Mouse (Mus musculus) gastrocnemius, postnatal 4 days (tissue): ENCODE results near the gene Nat8f6. TPM values are rescaled to one million over a fixed set of nuclear protein-coding genes. Genes with fewer than 3 reads are reported as not detected.
"Not testable (repeated sequence)": the region's sequence is repeated elsewhere in the genome, so short reads cannot be mapped to it uniquely, and the experiment has no call there.

ENCODE experiments used
- DNase-seq, 2 experiments: peaks; one replicate each; pipeline ENCODE4 v3.0.0; 2021 to 2022; ENCODE audit warnings: low spot score in 2 of 2, mixed read lengths in 2 of 2
- long read RNA-seq, 2 experiments: library from polyadenylated mRNA; stranded (forward); transcript quantifications; one replicate each; pipeline ENCODE4 v2.0.0; 2021
- total RNA-seq, 2 experiments: library from RNA; stranded (reverse); gene quantifications; 2 replicates each; pipeline ENCODE4 v1.2.3; 2021

Nat8f6 gene
- total RNA-seq, result not detected
- long read RNA-seq, experiment 1, result 0 reads
- long read RNA-seq, experiment 2, result 0 reads

DNA sequence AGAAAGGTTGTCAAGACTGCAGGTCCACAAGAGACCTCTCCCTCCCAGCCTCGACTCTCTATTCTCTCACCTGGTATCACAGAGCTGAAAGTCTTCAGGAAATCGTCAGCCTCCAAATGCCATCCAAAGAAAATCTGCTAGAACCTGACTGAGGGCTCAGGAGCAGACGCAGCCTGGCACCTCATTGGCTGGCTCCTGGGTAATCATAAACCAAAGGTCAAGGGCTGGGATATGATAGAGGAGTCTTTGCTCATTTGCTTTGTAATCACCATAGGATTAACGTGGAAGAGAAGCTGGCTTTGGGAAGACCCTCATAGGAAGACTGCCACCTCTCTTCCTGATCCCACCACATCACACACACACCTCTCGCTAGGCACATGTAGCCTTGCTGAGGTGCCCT, at the start of gene Nat8f6, which contains the start of gene Nat8f5:
Gene Nat8f6, minus strand, starts transcription at position 118 of the 400 bp plus-strand sequence.
Gene Nat8f5, minus strand, starts transcription at position 136 of the 400 bp plus-strand sequence.
- no peak for DNase-seq

DNA sequence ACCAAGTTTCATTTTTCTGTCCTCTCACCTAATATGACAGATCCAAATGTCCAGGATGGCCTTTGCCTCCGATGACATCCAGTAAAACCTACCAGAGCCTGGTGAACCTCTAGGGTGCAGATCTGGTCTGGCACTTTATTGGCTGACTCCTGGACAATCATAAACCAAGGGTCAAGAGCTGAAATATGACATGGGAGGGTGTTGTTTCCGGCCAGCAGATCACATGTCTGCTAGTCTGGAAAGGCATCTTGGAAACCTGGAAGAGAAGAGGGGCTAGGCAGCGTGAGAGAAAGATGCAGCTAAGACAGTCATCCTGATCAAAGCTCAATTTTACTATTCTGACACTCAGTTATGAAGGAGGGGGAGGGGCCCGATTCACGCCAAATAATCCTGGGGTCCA, 48.3 kb upstream of the Nat8f6 start, which contains the start of gene Nat8f2:
Gene Nat8f2, minus strand, starts transcription at position 153 of the 400 bp plus-strand sequence.
- not testable (repeated sequence) for DNase-seq

DNA sequence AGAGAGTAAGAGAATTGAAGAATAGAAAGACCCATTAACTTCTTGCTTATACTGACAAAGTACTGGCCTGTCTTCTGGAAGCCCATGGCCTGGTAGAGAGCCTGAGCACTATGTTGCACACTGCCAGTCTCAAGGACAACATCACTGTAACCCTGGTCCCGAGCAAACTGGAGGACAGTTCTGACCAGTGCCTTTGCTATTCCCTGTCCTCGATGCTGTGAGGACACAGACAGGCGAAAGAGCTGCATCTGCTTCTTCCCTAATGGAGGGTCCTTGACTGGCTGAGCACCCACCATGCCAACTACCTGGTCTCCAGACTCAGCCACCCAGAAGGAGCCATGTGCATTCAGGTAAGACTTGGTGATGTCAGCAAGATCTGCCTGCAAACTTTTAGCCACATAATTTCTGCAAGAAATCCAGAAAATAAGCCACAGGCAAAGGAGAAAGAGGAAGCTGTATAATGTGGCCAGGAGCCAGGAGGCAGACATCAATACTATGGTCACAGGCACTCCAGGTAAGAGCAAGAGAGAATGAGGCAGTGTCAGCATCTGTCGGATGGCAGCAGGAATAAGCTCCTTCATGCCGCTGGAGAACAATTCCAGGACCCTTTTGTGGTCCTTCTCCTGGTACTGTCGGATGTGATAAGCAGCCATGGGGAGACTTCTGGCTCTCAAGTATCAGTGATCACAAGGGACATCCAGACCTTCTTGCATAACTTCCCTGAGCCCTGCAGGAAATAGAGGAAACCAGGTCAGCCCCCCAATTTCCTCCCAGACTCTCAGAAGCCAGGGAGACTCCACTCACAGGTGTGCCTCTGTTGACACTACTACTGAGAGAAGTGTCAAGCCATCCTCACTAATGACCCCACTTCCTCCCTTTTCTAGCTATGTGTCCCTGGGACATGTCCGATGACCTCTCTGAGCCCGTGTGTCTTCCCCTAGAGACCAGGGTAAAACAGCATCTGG, 47.3 kb upstream of the Nat8f6 start:
- DNase-seq, result no peak

DNA sequence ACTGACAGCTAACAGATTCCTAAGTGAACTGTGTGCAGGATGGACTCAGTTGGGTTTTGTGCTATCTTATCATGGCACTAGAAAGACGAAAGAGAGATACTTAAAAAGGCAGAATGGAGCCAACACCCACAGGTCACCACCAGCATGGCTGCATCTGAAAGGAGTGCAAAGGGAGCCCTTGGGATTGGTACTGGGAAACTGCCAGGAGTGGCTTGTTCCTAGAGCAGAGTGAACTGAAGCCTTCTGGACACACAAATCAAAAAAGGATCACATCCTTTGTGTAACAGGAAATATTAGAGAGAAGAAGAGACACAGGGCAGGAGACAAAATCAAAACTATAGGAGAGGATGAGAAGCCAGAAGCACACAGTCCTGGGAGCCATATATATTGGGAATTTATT, 46.2 kb upstream of the Nat8f6 start:
- DNase-seq, result not testable (repeated sequence)

DNA sequence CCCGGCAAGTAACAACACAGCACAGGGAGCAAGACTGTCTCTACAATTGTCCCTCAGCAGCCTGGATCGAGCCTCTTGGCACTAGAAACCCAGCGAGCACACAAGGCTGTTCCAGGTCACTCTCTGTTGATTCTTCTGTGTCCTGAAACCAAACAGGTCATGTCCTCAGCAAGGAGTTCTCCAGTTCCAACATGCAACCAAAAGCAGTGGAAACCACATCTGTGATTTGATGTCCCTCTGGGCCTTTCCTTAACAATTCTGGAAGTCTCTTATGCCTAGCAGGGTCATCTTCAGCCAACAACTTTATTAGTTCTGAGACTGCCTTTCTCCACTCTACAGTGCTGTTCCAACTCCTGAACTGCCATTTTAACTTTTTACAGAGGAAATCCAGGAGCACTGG, 45.4 kb upstream of the Nat8f6 start:
- DNase-seq, result not testable (repeated sequence)

DNA sequence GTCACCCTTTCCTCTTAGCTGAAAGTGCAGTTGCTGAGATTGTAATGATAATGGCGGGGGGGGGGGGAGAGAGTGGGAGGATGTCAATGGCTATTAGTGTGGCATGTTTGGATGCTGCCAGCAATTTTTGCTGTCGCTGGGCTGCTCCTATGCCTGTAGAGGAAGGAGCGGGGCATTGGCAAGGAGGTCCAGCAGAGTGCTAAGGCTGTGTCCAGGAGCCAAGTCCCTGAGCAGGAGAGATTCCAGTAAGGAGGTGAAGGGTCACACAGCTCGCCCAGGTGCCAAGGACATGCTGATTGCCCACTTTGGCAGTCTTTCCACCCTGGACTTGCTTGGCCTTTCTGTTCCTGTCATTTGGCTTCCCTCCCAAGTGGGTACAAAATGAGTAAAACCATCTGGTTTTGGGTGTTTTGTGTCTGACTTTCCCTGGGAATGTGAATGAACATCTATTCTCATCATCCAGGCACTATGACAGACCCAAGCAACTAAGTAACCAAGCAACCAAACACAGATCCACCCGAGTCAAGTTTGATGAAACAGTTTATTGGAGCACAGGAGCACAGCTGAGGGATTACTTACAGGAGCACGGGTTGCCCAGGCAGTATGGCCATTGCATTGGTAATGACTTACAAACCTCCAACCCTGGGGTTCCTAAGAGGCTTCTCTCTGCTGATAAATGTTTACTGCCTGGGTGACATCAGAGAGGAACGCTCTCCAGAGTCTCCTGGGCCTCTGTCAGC, 44.3 kb upstream of the Nat8f6 start:
- DNase-seq, result not testable (repeated sequence)

DNA sequence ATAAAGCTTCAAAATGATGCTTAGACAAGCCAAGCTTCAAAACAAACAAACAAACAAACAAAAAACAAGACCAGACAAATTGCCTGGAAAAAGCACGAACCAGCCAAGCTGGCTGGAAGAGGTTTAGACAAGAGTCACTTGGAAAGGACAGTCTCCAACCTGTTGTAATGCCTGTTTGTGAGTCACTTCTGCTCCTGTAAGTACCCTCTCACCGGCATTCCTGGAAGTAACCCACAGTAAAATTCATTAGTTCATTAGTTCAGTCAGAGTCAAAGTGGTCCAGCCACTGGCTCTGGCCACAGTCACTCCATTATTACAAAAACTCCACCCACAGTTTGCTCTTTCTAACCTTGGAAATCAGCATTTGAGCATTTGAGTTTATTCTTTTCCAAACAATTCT, 43.1 kb upstream of the Nat8f6 start:
- no peak for DNase-seq

DNA sequence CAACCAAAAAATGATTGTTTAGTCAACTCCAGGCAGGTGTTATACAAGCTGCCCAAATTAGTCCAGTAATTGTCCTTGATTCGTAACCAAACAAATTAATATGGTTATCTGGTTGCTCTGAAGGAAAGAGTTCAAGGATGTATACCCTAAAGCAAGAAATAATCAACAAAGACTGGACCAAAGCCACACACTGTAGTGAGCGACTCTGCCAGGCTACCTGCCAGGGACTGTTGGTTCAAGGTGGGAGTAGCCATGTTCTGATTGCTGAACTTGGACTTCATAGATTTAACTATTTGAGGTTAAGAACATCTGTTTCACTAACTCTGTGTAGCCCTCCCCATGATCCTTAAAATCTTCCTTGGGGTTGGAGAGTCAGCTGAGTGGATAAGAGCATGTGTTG, 42.4 kb upstream of the Nat8f6 start:
- no peak for DNase-seq

DNA sequence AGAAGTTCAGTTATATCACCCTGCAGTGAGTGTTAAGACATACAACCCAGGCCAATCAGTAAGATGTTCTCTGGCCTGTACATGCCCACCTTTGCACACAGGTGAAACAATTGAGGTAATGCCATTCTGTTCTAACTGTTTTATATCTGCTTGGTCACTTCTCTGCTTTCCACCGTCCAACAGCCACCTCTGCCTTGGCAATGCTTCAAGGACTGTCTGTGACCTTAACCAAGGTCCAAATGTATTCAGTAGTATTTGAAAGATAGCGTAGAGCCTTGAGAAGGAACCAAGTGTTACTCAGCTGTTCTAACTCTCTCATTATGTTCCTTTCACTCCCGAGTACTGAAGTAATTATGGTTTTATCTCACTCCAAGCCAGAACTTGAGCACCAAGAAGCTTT, 41.8 kb upstream of the Nat8f6 start:
- DNase-seq, result no peak

DNA sequence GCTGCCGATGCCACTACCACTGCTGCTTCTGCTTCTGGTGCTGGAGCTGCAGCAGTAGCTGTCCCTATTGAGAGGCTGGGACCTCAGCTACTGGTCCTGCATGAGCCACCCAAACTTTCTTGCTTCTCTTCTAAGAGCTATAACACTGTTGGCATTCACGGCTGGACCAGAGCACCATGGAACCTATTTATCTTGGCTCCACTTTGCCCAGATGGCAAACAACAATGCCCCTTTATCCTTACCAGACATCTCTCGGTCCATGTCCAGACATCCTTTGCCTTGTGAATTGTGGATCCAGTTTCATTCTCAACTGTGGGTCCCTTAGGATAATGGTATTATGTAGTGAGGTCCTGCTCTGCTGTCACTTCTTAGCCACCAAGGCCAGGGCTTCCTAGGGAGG, 40.5 kb upstream of the Nat8f6 start:
- DNase-seq, result no peak

DNA sequence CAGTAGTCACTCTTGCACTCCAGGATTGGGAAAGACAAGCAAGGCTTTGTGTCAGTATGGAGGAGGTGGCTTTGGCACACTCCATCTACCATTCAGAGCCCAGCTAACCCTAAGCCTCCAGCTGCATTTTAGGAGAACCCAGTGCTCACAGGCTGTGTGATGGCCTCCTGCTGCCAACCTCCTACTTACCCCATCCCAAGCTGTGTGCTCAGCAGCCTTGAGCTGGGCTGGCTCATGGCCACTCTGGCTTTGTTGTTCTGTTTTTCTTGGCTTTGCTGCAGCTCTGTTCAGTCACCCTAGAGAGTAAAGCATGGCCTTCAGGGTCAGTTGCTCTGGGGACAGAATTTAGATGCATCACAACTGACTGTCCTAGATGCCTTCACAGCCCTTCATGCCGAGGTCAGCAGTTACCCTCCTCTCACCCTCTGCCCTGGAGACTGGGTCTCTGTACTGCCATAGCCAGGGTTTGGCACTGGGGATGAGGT, 35.5 kb upstream of the Nat8f6 start:
- no peak for DNase-seq

DNA sequence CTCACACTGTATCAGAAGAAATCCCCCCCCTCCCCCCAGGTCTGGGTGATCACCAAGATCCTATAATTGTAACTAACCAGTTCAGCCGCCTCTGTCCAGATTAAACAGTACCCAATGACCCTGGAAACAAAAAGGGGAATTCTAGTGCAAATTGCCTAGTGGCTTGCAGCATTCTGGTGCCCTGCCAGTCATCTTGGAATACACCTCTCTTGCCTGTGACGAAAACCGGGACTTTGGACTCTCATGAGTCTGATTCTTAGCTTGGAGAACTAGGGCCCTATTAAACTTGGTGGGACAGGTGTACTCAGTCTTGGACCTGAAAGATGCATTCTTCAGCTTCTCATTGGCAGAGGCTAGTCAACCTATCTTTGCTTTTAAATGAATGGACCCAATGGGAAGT, 32.7 kb upstream of the Nat8f6 start:
- DNase-seq, result no peak

DNA sequence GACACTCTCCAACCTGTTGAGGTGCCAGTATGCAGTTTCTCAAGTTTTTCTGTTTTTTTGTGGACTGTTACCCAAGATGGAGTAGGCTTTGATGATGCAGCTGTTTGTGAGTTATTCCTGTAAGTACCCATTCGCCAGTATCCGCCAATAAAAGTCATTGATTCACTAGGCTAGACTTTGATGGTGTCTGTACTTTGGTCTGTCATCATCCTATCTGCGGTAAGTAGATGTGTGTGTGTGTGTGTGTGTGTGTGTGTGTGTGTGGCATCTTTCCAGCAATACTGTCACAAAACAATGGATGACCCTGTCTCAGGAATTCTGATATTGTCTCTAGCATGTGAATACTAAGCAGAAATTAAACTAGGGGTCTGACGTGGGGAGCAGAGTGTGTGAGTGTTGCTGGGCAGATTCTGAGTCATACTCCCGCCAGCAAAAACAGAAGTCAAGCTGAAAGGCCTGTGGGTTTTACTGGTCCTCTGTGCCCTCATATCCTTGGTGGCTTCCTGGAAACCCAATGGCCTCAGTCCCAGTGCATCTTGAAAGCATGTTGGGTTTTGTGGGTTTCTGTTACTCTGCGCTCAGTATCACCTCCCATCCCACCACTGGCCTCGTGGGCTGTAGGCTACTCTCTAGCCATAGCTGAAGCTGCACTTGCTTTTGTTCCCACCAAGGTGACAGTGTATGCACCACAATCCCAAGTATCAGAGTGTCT, 30.5 kb upstream of the Nat8f6 start:
- no peak for DNase-seq

DNA sequence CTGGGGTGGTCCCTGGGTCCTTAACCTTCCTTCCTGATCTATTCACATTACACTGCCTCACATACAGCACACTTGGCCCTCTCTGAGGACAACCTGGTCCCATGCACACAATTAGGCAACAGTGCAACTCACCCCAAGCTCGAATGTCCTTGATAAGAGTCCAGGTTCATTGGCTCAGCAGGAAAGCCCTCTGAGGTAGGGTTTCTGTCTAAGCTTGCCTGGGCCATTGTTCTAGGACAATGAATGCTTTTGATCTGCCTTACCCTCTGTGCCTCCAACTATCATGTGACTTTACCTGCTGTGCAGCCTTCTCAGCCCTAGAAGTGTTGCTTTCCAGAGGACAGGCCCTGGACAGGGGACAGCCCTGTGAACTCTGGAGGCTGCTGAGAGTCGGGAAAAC, 28.5 kb upstream of the Nat8f6 start:
- no peak for DNase-seq

DNA sequence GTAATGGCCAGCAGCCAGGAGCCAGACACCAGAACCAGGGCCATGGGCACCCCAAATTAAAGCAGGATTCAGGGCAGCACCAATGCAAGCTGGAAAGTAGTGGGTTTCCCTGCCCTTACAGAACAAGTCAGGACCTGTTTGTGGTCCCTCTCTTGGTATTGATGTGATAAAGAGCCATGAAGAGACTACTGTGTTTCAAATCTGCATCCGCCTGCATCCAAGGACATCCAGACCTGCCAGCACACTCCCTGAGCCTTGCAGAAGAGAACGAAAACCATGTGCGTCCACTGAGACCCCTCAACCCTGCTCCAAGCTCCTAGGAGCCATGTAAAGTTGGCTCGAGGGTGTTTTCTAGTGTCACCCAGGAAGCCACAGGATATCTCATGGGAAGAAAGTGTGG, 27.4 kb upstream of the Nat8f6 start:
- no peak for DNase-seq

DNA sequence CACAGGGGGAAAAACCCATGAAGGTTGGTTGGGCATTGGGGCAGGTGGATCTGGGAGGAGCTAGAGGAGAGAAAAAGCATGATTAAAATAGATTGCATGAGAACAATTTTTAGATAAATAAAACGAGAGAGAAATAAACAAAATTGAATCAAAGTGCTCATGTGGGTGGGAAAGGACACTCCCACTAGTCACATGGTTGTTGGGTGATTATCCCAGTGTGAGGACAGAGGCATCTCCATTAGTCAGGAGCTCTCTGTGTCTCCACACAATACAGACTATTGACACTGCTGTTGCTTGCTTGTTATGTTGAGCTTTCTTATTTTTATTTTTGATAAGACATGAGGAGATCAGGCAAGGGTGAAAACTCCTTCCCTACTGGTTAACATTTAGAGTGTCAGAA, 26.2 kb upstream of the Nat8f6 start:
- DNase-seq, result no peak

DNA sequence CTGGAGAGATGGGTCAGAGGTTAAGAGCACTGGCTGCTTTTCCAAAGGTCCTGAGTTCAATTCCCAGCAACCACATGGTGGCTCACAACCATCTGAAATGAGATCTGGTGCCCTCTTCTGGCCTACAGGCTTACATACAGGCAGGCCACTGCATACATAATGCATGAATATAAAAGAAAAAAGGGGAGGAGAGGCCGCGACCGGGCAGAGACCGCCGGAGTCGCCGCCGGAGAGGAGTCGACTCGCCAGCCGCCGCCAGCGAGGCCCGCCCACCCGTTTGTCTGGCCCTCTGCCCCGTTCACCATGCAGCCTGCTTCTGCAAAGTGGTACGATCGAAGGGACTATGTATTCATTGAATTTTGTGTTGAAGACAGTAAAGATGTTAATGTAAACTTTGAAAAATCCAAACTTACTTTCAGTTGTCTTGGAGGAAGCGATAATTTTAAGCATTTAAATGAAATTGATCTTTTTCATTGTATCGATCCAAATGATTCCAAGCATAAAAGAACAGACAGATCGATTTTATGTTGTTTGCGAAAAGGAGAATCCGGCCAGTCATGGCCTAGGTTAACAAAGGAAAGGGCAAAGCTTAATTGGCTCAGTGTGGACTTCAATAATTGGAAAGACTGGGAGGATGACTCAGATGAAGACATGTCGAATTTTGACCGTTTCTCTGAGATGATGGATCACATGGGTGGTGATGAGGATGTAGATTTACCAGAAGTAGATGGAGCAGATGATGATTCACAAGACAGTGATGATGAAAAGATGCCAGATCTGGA, 23.1 kb upstream of the Nat8f6 start:
- not testable (repeated sequence) for DNase-seq

DNA sequence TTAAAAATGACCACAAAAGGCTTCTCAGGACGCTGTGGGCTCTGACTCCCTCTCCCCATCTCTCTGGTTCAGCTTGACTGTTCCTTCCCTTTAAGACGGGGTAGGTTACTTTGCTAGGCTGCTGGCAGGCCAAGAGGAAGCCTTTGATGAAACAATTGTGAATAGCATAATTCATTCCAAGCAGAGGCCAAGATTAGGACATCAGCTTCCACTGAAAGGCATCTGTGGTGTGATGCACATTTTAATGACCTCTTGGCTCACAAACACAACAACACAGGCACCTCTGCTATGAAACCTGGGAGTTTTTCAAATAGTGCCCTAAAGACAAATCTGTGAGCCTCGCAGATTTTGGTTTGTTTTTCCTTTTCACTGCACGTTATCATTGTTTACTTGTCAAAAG, 19.2 kb upstream of the Nat8f6 start:
- no peak for DNase-seq

DNA sequence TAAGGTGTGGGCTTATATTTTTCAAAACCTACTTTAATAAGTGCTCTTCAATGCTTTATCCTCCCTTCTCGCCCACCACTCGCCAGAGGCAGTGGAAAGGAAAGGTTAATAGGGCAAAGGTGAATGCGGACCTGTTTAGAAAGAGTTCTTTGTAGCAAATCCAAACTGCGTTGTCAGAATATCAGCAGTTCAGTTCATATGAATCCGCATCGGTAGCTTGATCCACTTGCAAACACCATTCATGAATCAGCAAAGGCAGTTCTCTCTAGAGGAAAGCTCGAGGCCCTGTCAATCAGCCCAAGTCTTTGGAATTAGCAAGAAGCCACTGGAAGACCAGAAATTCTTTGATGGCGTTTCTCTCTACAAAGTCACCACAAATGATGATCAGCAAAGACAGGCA, 17.9 kb upstream of the Nat8f6 start:
- no peak for DNase-seq

DNA sequence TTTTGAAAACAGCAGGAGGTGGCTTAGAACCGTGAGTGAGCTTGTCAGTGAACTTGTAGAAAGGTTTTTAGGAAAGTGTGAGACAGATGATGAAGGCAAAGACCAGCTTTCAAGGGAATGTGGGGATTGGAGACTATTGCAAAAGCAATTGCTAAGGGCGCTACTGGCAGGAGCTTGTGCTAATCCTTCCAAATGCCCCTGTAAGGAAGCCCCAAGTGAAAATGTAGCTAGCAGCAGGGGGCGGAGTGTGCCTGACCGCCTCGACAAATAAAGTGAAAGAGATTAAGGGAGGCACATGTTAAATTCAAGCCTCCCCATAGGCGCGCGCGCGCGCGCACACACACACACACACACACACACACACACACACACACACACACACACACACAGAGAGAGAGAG, 16.6 kb upstream of the Nat8f6 start:
- peak in 1 of 2 experiments; percentile 16 for DNase-seq
